Mouse (Mus musculus) embryonic facial prominence, embryonic 15.5 days (tissue): ENCODE results near the gene 2410004P03Rik. TPM values are rescaled to one million over a fixed set of nuclear protein-coding genes. Genes with fewer than 3 reads are reported as not detected.
"Not testable (repeated sequence)": the region's sequence is repeated elsewhere in the genome, so short reads cannot be mapped to it uniquely, and the experiment has no call there.

Experiments
- ATAC-seq: fragments of 200-750 bp; cut with Nextera tagmentation; 2 replicates; pipeline ENCODE4 v1.8.0; 2017; ENCODE audit warnings: low read depth, moderate TSS enrichment; ENCODE audit not compliant: insufficient number of reproducible peaks, low FRiP score, low TSS enrichment
- H3K27ac ChIP-seq: fragments of 300-500 bp; sonication (generic); replicated peaks from 2 replicates; pipeline ENCODE4 v1.5.1; 2015; ENCODE audit warnings: mild to moderate bottlenecking, inconsistent platforms
- H3K27me3 ChIP-seq: fragments of 300-500 bp; sonication (generic); 2 replicates; pipeline ENCODE4 v1.6.1; 2015; ENCODE audit warnings: inconsistent platforms
- H3K36me3 ChIP-seq: fragments of 300-500 bp; sonication (generic); 2 replicates; pipeline ENCODE4 v1.6.1; 2015; ENCODE audit warnings: mild to moderate bottlenecking, inconsistent platforms
- H3K4me1 ChIP-seq: fragments of 300-500 bp; sonication (generic); 2 replicates; pipeline ENCODE4 v1.6.1; 2015; ENCODE audit warnings: inconsistent platforms
- H3K4me2 ChIP-seq: fragments of 300-500 bp; sonication (generic); replicated peaks from 2 replicates; pipeline ENCODE4 v1.6.1; 2015; ENCODE audit warnings: mild to moderate bottlenecking, inconsistent platforms
- H3K4me3 ChIP-seq: fragments of 300-500 bp; sonication (generic); replicated peaks from 2 replicates; pipeline ENCODE4 v1.5.1; 2015; ENCODE audit warnings: mild to moderate bottlenecking, inconsistent platforms
- H3K9ac ChIP-seq: fragments of 300-500 bp; sonication (generic); 2 replicates; pipeline ENCODE4 v1.6.1; 2015; ENCODE audit warnings: inconsistent platforms
- H3K9me3 ChIP-seq: fragments of 300-500 bp; sonication (generic); replicated peaks from 2 replicates; pipeline ENCODE4 v1.6.1; 2016; ENCODE audit warnings: inconsistent platforms
- WGBS: fragments of 180-500 bp; shearing (Covaris S2); methylation state at CpG from one replicate; pipeline ENCODE4 v1.1.7; 2015; 5-methylcytosine and 5-hydroxymethylcytosine counted together
- polyA plus RNA-seq: library from polyadenylated mRNA; unstranded; fragments of >200 nt; fragmentation: Nextera tagmentation; extraction: Ambion mirVana; gene quantifications from 2 replicates; pipeline ENCODE4 v1.2.1, GENCODE M21; 2015

2410004P03Rik gene
- polyA plus RNA-seq, 1 experiment from 2014 or later: 11.0 TPM

DNA sequence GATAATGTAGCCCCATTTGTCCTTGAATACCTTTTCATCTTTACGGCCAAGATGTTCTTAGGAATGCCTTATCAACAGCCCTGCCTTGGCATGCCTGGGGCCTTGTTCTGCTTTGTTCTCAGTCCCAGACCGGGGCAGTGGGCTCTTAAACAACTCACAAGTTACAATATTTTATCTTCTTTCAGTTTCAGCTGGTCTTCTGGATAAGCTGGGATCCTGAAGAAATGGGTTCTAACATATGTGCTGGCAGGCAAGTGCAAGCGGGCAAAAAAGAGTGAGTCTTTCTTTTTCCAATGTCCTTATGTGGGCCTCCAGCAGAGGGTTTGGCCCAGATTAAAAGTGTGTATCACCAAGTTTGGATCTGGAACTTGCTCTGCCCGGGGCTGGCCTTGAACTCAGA is 9.6 kb upstream of the 2410004P03Rik start:
- H3K9ac ChIP-seq, H3K27ac ChIP-seq, H3K4me2 ChIP-seq, H3K4me1 ChIP-seq, H3K4me3 ChIP-seq, H3K27me3 ChIP-seq, H3K36me3 ChIP-seq, H3K9me3 ChIP-seq, ATAC-seq: not testable (repeated sequence)
- WGBS: 78% methylated on average over 4 of the region's 4 CpGs

DNA sequence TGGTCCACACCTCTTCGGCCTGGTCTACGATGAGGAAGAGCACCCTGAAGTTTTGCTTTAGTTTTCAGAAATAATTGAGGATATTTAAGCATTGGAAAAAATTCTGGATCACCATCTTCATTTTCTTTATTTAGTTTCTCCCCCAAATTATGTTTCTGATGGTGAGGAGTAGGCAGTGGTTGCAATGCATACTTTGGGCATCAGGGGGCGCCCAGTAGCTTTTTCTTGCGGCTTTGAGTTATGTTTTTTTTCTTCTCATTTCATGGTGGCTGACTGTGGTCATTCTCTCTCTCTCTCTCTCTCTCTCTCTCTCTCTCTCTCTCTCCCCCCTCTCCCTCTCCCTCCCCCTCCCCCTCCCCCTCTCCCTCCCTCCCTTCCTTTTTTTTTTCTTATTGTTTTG is 6.9 kb upstream of the 2410004P03Rik start:
- no peak overlapping the region for H3K4me3 ChIP-seq
- no peak overlapping the region for H3K4me2 ChIP-seq
- no peak overlapping the region for H3K9ac ChIP-seq
- no peaks in the 10 kb centered on the region for H3K36me3 ChIP-seq
- no peak overlapping the region for H3K27ac ChIP-seq
- no peaks in the 10 kb centered on the region for H3K27me3 ChIP-seq
- no peaks in the 10 kb centered on the region for H3K4me1 ChIP-seq
- no peak for ATAC-seq
- H3K9me3 ChIP-seq: no peaks in the 10 kb centered on the region
- WGBS: 27% methylated on average over 4 of the region's 4 CpGs

DNA sequence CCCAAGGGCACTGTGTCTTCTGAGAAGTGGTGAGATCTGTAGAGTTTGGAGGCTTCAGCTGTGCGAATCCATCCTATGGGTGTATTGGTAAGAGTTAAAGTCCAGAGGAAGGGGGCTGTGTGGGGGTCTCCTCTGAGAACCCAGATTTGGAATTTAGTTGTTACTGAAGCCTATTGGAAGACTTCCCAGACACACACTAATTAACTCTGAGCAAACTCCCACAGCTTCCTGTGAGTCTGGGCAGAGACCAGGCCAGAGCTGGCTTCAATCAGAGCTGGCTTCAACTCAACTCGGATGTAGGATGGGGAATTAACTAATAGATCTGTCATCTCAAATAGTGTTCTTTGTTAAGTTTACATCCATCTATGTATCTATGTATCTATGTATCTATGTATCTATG is 4.2 kb upstream of the 2410004P03Rik start:
- Histone ChIP-seq H3K4me1 (peaks cover 8% of the 10 kb centered on the region; the same call in 1 of the 2 replicates), H3K9me3 (no peaks in the 10 kb centered on the region), H3K36me3 (no peaks in the 10 kb centered on the region), H3K27ac (no peak overlapping the region), H3K4me3 (no peak overlapping the region), H3K4me2 (no peak overlapping the region), H3K9ac (no peak overlapping the region), H3K27me3 (no peaks in the 10 kb centered on the region)
- no peak for ATAC-seq
- WGBS: 62% methylated on average over 2 of the region's 2 CpGs

DNA sequence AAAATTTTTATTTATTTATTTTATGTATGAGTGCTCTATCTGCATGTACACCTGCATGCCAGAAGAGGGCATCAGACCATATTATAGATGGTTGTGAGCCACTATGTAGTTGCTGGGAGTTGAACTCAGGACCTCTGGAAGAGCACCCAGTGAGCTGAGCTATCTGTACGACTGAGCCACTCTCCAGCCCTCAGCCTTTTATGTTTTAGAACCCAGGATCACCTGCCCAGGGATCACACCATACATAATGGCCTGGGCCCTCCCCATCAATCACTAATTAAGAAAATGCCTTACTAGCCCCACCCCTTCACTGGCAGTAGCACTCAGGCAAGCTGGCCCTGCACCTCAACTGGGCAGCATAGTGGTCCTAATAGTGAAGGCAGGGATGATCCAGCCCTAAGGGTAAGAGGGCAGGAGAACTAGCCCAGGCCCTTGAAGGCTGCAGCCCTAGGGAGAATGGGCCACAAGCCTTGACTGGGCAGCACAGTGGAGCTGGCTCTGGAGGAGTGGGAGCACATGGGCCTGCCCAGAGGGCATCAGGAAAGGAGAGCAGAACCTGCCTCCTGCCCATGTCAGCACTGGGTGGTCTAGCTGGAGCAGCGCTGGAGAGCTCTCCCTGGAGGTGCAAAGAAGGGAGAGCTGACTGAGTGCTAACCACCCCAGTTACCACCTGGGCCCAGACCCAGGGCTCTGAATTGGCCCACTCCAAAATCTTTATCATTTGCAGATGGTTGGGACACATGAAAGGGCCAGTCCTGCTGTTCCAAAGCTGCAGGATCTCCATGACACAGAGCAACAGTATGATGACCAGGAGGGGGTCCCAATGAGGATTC is 756 bp upstream of the 2410004P03Rik start:
- Histone ChIP-seq H3K9ac (no peak overlapping the region), H3K36me3 (no peaks in the 10 kb centered on the region), H3K4me3 (no peak overlapping the region), H3K27me3 (no peaks in the 10 kb centered on the region), H3K9me3 (no peaks in the 10 kb centered on the region), H3K27ac (no peak overlapping the region), H3K4me1 (peaks cover 8% of the 10 kb centered on the region; the same call in 1 of the 2 replicates), H3K4me2 (no peak overlapping the region)
- ATAC-seq: 0 out of 2 replicates have a peak, but pooled peaks have one; percentile 30
- 69% methylated on average over 2 of the region's 2 CpGs for WGBS

DNA sequence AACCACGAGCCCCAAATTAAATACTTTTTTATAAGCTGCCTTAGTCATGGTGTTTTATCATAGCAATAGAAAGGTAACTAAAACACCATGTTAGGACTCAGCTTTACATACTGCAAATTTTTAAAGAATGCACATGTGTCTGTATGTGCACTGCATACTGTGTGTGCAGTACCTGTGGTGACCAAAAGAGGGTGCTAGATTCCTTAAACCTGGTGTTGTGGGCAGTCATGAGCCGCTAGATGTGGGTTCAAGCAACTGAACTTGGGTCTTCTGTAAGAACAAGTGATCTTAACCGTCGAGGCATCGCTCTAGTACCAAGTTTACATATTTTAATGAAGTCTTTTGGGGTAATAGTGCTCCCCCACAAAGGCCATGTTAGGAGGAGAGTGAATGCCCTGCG is 2.1 kb downstream of the 2410004P03Rik start:
- no peak for ATAC-seq
- H3K27ac ChIP-seq: no peak overlapping the region
- no peak overlapping the region for H3K4me3 ChIP-seq
- no peaks in the 10 kb centered on the region for H3K36me3 ChIP-seq
- H3K4me2 ChIP-seq: no peak overlapping the region
- 96% methylated on average over 6 of the region's 6 CpGs for WGBS
- no peak overlapping the region for H3K9ac ChIP-seq
- H3K4me1 ChIP-seq: peaks cover 8% of the 10 kb centered on the region; the same call in 1 of the 2 replicates
- no peaks in the 10 kb centered on the region for H3K9me3 ChIP-seq
- no peaks in the 10 kb centered on the region for H3K27me3 ChIP-seq

DNA sequence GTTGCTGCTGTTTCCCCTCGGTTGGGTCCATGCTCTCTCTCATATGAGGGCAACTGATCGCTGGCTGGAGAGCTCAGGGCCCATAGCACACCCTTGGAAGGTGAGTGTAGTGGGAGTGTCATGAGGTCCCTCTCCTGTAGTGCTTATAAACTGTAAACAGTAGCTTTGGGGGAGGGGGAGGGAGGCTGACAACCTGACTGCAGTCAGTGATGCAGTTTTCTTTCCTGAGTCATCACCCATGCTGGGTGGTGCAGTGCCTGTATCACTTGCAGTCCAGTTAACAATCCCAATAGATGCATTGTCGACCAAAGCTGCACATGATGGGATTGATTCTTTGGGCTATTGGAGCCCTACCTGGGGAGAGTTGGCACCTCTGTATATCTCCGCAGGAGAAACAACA is 10.3 kb downstream of the 2410004P03Rik start:
- H3K4me2 ChIP-seq: no peak overlapping the region
- H3K9me3 ChIP-seq: no peaks in the 10 kb centered on the region
- H3K4me1 ChIP-seq: peaks cover 14% of the 10 kb centered on the region
- H3K4me3 ChIP-seq: no peak overlapping the region
- no peak overlapping the region for H3K27ac ChIP-seq
- H3K36me3 ChIP-seq: no peaks in the 10 kb centered on the region
- WGBS: 48% methylated on average over 4 of the region's 4 CpGs
- H3K9ac ChIP-seq: no peak overlapping the region
- no peak for ATAC-seq
- 0 out of 2 replicates have a peak, but pooled peaks cover 4% of the 10 kb centered on the region for H3K27me3 ChIP-seq

DNA sequence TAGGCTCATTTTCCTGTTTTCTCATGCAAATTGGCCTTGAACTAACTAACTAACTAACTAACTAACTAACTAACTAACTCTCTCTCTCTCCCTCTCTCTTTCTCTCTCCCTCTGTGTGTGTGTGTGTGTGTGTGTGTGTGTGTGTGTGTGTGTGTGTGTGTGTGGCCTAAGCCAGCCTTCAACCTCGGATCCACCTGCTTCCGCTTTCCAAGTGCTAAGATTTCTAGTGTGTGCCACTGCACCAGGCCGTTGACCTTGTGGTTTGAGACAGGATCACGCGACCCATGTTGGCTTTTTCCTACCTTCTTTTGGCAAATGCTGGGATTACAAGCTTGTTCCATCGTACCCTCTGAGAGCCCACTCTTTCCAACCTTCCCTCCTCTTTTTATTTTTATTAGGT is 10.9 kb downstream of the 2410004P03Rik start:
- ATAC-seq: no peak
- H3K9me3 ChIP-seq: no peaks in the 10 kb centered on the region
- WGBS: 59% methylated on average over 6 of the region's 6 CpGs
- H3K27me3 ChIP-seq: 0 out of 2 replicates have a peak, but pooled peaks cover 4% of the 10 kb centered on the region
- H3K4me3 ChIP-seq: no peak overlapping the region
- no peak overlapping the region for H3K9ac ChIP-seq
- no peaks in the 10 kb centered on the region for H3K36me3 ChIP-seq
- H3K27ac ChIP-seq: no peak overlapping the region
- H3K4me2 ChIP-seq: peak overlapping the region; percentile 87
- H3K4me1 ChIP-seq: peaks cover 14% of the 10 kb centered on the region

DNA sequence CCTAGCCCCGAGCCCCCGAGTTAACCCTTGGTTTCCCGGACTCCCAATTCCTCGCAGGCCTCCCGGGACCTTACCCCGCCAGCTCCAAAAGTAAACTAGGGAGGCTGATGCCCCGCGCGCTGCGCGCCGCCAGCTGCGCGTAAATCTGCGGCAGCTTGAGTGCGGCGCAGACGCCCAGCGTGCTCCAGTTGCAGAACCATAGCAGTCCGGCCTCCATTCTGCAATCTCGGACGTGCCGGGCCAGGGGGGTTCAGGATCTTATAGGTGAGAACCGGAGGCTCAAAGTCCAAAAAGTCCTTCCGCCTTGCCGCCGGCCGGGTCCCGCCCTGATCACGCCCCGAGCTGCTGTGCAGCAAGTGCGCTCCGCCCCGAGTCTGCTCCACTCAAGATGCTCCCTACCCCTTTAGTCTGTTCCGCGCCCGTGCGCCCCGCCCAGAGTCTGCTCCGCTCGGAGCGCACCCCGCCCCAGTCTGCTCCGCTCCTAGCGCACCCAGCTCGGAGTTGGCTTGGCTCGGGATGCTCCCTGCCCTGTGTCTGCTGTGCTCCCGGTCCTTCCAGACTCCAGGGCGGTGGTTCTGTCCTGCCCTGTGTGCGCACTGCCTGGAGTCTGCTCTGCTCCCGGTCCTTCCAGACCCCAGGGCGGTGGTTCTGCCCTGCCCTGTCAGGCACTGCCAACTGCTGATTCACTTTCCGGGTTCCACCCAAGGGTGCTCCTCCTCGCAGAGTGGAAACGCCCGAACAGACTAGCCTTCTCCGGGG is 11.6 kb downstream of the 2410004P03Rik start, which contains the start of gene Pqlc3:
TSS of gene Pqlc3 (minus strand) at position 670 of the 759 bp plus-strand sequence.
- H3K36me3 ChIP-seq: no peaks in the 10 kb centered on the region
- 0 out of 2 replicates have a peak, but pooled peaks cover 4% of the 10 kb centered on the region for H3K27me3 ChIP-seq
- H3K9me3 ChIP-seq: no peaks in the 10 kb centered on the region
- H3K27ac ChIP-seq: peak within 1 kb of the TSS; percentile 77
- peak within 1 kb of the TSS; percentile 87 for H3K4me2 ChIP-seq
- H3K4me3 ChIP-seq: peak within 1 kb of the TSS; percentile 65
- whole genome bisulfite sequencing: under 1% methylated on average over 57 of the region's 57 CpGs
- peak within 1 kb of the TSS; percentile 33; the same call in 1 of the 2 replicates for H3K9ac ChIP-seq
- H3K4me1 ChIP-seq: peaks cover 14% of the 10 kb centered on the region
- peak; percentile 90 for ATAC-seq

DNA sequence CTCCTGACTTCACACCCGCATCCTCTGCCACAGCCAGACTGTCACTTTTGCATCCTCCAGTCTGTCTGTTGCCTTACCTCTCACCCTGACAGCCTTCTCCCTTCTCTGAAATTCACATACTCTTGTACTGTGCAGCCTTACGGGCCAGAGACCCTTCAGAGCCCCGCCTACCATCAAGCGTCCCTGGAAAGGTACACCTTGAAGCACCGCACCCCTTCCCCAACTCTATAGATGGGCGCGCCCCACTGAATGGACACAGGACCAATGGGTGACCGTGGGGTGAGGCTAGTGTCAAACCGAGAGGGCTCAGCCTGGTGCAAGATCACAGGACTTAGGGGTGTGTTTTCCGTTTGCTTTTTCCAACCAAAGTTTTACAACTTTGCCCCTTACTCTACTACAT is 12.4 kb downstream of the 2410004P03Rik start:
- Histone ChIP-seq H3K4me3 (peak overlapping the region; percentile 65), H3K27me3 (0 out of 2 replicates have a peak, but pooled peaks cover 4% of the 10 kb centered on the region), H3K4me2 (peak overlapping the region; percentile 87), H3K4me1 (peaks cover 14% of the 10 kb centered on the region), H3K9me3 (no peaks in the 10 kb centered on the region), H3K9ac (peak overlapping the region; percentile 33; the same call in 1 of the 2 replicates), H3K27ac (peak overlapping the region; percentile 77), H3K36me3 (no peaks in the 10 kb centered on the region)
- 4% methylated on average over 10 of the region's 10 CpGs for WGBS
- peak; percentile 24; the same call in 1 of the 2 replicates for ATAC-seq

DNA sequence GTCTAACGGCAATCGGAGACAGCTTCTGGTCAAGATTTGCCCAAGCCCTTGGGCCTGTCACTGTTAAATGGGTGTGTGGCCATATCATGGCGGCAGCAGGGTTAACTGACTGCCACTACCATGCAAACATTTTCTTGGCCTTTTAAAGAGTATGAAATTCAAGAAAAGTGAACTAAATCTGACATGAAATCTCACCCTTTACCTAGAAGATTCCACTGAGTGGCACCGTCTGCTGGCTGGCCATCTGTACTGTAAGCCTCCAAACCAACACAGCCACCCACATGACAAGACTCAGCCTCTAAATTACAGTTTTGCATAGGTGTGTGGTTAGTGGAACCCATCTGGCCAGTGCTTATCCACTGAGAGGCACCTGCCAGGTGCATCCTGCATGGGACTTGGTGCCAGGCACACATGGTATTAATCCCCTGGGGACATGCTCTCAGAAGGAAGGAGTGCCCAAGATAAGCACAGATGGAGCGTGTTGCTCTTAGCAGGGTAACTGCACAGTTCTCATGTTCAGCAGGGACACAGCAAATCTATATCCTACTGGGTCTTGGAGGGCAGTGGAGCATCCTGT is 14.6 kb downstream of the 2410004P03Rik start:
- no peak overlapping the region for H3K4me3 ChIP-seq
- H3K9ac ChIP-seq: no peak overlapping the region
- no peaks in the 10 kb centered on the region for H3K9me3 ChIP-seq
- no peak for ATAC-seq
- H3K4me1 ChIP-seq: peaks cover 14% of the 10 kb centered on the region
- H3K27ac ChIP-seq: no peak overlapping the region
- 82% methylated on average over 5 of the region's 5 CpGs for WGBS
- no peaks in the 10 kb centered on the region for H3K36me3 ChIP-seq
- H3K4me2 ChIP-seq: no peak overlapping the region
- H3K27me3 ChIP-seq: 0 out of 2 replicates have a peak, but pooled peaks cover 4% of the 10 kb centered on the region

DNA sequence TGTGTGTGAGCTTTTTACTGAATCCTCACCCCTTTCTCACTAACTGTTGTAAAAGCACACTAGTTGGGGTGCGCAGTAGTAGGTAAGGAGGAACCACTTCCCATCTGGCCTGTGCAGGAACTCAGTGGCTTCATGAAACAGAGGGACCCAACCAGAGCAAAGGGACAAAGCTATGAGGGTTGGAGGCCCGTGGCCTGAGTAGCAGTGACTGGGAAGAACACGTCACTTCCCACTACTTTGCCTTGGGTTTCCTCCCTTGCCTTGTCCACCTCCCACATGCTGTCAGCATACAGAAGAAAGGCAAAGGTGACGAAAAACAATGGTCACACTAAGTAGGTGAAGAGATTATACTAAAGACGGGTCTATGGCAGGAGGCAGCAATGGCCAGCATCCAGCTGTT is 15.2 kb downstream of the 2410004P03Rik start:
- H3K9ac ChIP-seq: no peak overlapping the region
- no peaks in the 10 kb centered on the region for H3K9me3 ChIP-seq
- H3K36me3 ChIP-seq: no peaks in the 10 kb centered on the region
- no peak overlapping the region for H3K27ac ChIP-seq
- H3K4me2 ChIP-seq: no peak overlapping the region
- H3K27me3 ChIP-seq: 0 out of 2 replicates have a peak, but pooled peaks cover under 1% of the 10 kb centered on the region
- WGBS: 84% methylated on average over 5 of the region's 5 CpGs
- H3K4me1 ChIP-seq: peaks cover 14% of the 10 kb centered on the region
- no peak for ATAC-seq
- H3K4me3 ChIP-seq: no peak overlapping the region
